Mouse (Mus musculus) megakaryocyte, embryonic 14.5 days (primary cell): ENCODE measurements at regions not wholly inside any gene's neighbourhood (a gene's known extent, or its start where the extent isn't known, plus 50 kb on each side); places are given as distances from the start of the nearest gene placed in this dataset.

Experiments
- FLI1 ChIP-seq: IDR thresholded peaks from 2 replicates; pipeline ENCODE4 v1.6.1; 2012; ENCODE audit warnings: low read length, inconsistent platforms, mixed read lengths
- GATA1 ChIP-seq: IDR thresholded peaks from 3 replicates; pipeline ENCODE4 v1.6.1; 2012; ENCODE audit warnings: mixed read lengths, low read length, inconsistent platforms, borderline replicate concordance

DNA sequence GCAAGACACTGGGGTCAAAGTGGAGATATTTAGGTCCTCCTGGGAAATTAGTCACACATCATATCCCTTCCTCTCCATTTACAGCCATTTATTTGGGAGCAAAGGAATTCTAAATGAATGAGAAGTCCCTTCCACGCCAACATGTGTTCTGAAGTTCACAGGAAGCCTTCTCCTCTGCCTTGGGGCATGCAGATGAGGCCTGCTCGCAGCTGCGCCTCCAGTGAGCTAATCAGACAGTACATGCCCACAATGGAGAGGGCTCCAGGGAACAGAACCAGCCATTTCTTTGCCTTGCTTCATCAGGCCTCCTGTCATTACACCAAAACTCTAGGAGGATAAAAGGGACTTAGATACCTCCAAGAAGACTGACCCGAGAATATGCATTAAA lies 71.9 kb upstream of the Thbs1 start:
- TF ChIP-seq FLI1, result no peak
- no peak for TF ChIP-seq GATA1
